Mouse (Mus musculus): Measurements from ENCODE around the gene Med25. TPM values are rescaled to one million over a fixed set of nuclear protein-coding genes. Genes with fewer than 3 reads are reported as not detected.

Med25 gene
- polyA plus RNA-seq, 1 experiment from 2014 or later: 86.6 TPM

- peak overlapping the region; percentile 85 for H3K4me2 ChIP-seq (ENCODE audit: low read depth, low read length)
- H3K27ac ChIP-seq (ENCODE audit: low read length): peak overlapping the region; percentile 100; the same call in 1 of the 2 replicates
- H3K4me3 ChIP-seq (ENCODE audit: low read length): peak overlapping the region; percentile 92
- H3K27me3 ChIP-seq (replicated peaks; ENCODE audit: control insufficient read depth, insufficient read depth, low read length): no peaks in the 10 kb centered on the region
- H3K9ac ChIP-seq (ENCODE audit: low read depth, low read length): peak overlapping the region; percentile 100
- ATAC-seq: no peak
- peaks cover 42% of the 10 kb centered on the region for H3K4me1 ChIP-seq (ENCODE audit: control insufficient read depth, insufficient read depth, low read length)
- H3K36me3 ChIP-seq (ENCODE audit: control insufficient read depth, insufficient read depth, low read length): peaks cover 15% of the 10 kb centered on the region
- no peaks in the 10 kb centered on the region for H3K9me3 ChIP-seq (ENCODE audit: control insufficient read depth, low read length)
- 40% methylated on average over 9 of the region's 9 CpGs for WGBS
These were observed 24.7 kb downstream of the Med25 start for GRCm38 (mm10) chr7:44867802-44868201.

DNA sequence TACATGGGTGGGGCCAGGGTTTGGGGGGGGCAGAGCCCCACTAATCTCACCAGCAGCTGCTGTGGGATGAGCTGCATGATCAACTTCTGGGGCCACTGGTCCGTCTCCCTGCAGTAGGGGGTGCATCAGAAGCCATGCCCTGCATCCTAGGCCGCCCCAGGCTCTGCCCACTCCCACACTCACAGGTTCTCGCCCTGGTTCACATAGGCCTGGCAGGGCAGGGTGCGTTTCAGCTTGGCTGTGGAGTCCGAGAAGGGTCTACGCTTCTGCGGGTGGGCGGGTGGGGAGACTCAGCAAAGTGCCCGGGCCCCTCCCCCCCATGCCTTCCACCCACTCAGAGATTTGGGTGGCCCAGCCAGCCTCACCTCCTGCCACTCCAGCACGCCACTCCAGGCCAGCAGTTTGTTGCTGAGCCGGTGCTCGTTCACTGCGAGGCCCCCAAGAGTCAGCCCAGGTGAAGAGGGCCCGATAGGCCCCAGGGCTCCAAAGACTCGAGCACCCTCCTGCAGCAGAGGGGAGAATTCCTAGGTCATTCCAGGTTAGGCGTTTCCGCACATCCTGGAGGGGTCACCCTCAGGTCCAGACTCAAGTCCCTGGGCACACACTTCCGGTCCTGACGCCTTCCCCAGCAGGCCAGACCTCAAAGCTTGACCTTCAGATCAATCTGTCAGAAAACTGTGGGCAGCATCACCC is 25.4 kb downstream of the Med25 start:
- Histone ChIP-seq H3K4me3 (ENCODE audit: low read length) (peak overlapping the region; percentile 92), H3K36me3 (ENCODE audit: control insufficient read depth, insufficient read depth, low read length) (peaks cover 21% of the 10 kb centered on the region), H3K27me3 (replicated peaks; ENCODE audit: control insufficient read depth, insufficient read depth, low read length) (no peaks in the 10 kb centered on the region), H3K27ac (ENCODE audit: low read length) (peak overlapping the region; percentile 79), H3K4me2 (ENCODE audit: low read depth, low read length) (peak overlapping the region; percentile 85), H3K9me3 (ENCODE audit: control insufficient read depth, low read length) (no peaks in the 10 kb centered on the region), H3K4me1 (ENCODE audit: control insufficient read depth, insufficient read depth, low read length) (peaks cover 42% of the 10 kb centered on the region), H3K9ac (ENCODE audit: low read depth, low read length) (peak overlapping the region; percentile 100)
- no peak for ATAC-seq
- WGBS: 62% methylated on average over 19 of the region's 19 CpGs

DNA sequence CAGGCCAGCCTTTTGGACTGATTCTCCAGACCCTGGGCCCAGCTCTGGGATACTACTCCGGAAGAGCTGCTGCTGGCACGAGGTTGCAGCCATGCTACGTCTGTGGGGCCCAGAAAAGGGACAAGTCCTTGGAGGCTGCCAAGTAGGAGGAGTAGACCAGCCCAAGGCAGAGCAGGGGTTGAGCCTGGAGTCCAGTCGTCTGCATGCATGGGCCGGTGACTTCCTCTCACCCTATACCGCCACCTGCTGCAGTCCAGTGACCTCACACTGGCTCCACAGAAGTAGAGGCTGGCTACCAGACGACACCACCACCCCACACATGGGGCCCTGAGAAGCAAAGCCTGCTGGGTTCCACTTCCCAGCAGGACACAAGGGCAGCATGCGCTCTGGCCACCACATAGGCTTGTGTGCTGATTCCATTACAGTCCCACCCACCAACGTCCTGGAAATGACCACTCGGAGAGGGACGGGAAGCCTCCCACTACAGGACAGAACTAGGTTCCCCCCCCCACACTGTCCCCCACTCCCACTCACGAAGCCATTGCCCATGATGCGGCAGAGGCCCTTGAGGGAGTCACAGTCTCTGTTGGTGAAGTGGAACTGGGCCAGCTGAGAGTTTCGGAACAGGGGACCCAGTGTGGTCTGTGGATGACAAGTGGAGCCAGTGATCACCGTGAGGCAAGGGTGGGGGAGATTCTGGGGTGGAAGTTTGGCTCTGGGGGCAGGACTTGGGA is 26.1 kb downstream of the Med25 start:
- no peaks in the 10 kb centered on the region for H3K9me3 ChIP-seq (ENCODE audit: control insufficient read depth, low read length)
- H3K4me1 ChIP-seq (ENCODE audit: control insufficient read depth, insufficient read depth, low read length): peaks cover 42% of the 10 kb centered on the region
- peak overlapping the region; percentile 17; the same call in 1 of the 2 replicates for H3K4me3 ChIP-seq (ENCODE audit: low read length)
- ATAC-seq: peak; percentile 24
- peaks cover 21% of the 10 kb centered on the region for H3K36me3 ChIP-seq (ENCODE audit: control insufficient read depth, insufficient read depth, low read length)
- peak overlapping the region; percentile 85 for H3K4me2 ChIP-seq (ENCODE audit: low read depth, low read length)
- WGBS: 39% methylated on average over 15 of the region's 15 CpGs
- peak overlapping the region; percentile 100 for H3K9ac ChIP-seq (ENCODE audit: low read depth, low read length)
- H3K27me3 ChIP-seq (replicated peaks; ENCODE audit: control insufficient read depth, insufficient read depth, low read length): no peaks in the 10 kb centered on the region
- H3K27ac ChIP-seq (ENCODE audit: low read length): peak overlapping the region; percentile 79

DNA sequence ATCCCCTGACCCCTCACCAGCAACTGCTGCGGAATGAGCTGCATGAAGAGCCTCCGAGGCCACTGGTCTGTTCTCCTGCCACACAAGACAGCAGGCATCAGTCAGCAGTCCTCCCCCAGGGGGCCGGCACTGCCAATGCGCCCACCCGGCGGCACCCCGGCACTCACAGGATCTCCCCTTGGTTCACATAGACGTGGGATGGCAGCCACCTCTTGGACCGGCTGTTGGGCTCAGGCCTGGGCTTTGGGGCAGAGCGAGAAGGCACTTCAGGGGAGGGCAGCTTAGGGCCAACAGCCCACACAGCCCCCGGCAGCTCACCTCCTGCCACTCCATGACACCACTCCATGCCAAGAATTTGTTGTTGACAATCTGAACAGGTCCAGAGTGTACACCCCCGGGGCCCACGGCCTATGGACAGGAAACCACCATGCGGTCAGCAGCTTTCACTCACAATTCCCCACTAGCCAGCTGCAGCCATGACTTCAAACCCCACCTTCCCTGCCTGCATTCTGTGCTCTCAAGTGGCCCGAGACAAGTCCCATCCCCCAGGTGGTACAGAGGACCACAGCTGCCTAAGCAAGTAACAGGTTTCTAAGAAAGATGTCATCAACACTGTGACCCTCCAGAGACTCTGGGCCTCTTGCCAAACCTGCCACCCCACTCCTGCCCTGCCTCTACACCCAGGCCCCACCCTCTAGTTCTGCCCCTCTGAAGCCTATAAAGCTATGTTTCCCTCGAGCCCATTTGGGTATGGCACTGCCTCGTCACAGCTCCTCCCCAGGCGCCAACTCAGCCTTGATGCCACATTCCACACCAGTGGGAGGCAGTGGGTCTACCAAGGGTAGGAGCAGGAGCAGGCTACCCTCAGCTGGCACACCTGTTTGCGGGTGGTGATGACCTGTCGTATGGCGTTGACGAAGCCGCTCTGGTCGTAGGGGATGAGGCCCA is 27.6 kb downstream of the Med25 start:
- H3K4me3 ChIP-seq (ENCODE audit: low read length): no peak overlapping the region
- H3K4me1 ChIP-seq (ENCODE audit: control insufficient read depth, insufficient read depth, low read length): peaks cover 41% of the 10 kb centered on the region
- peak overlapping the region; percentile 100 for H3K9ac ChIP-seq (ENCODE audit: low read depth, low read length)
- H3K4me2 ChIP-seq (ENCODE audit: low read depth, low read length): no peak overlapping the region
- no peaks in the 10 kb centered on the region for H3K9me3 ChIP-seq (ENCODE audit: control insufficient read depth, low read length)
- H3K27ac ChIP-seq (ENCODE audit: low read length): no peak overlapping the region
- no peaks in the 10 kb centered on the region for H3K27me3 ChIP-seq (replicated peaks; ENCODE audit: control insufficient read depth, insufficient read depth, low read length)
- ATAC-seq: no peak
- peaks cover 21% of the 10 kb centered on the region for H3K36me3 ChIP-seq (ENCODE audit: control insufficient read depth, insufficient read depth, low read length)
- 79% methylated on average over 24 of the region's 24 CpGs for WGBS

DNA sequence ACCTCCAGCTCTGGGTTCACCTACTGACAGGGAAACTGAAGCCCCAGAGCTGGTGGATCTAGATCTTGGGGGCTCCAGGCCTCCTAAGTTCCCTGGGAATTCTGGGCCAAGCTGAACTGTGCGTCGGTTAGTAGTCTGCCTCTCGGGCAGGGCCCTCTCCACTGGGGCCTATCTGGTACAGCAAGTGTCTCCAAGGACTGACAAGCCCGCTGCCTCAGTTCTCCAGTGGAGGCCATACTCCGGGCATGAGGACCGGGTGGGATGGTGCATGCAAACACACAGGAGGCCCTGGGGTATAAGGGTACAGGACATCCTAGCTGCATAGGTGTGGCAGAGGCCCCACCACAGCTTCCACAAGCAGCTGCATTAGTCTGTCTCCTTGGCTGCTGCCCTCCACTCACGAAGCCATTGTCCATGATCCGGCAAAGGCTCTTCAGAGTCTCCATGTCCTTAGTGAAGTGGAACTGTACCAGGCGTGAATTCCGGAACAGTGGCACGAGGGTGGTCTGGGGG is 28.5 kb downstream of the Med25 start:
- no peak overlapping the region for H3K27ac ChIP-seq (ENCODE audit: low read length)
- H3K4me2 ChIP-seq (ENCODE audit: low read depth, low read length): no peak overlapping the region
- H3K27me3 ChIP-seq (replicated peaks; ENCODE audit: control insufficient read depth, insufficient read depth, low read length): no peaks in the 10 kb centered on the region
- 83% methylated on average over 11 of the region's 11 CpGs for WGBS
- no peak overlapping the region for H3K4me3 ChIP-seq (ENCODE audit: low read length)
- H3K4me1 ChIP-seq (ENCODE audit: control insufficient read depth, insufficient read depth, low read length): peaks cover 41% of the 10 kb centered on the region
- no peak for ATAC-seq
- H3K36me3 ChIP-seq (ENCODE audit: control insufficient read depth, insufficient read depth, low read length): peaks cover 21% of the 10 kb centered on the region
- no peaks in the 10 kb centered on the region for H3K9me3 ChIP-seq (ENCODE audit: control insufficient read depth, low read length)
- H3K9ac ChIP-seq (ENCODE audit: low read depth, low read length): peak overlapping the region; percentile 14; the same call in 1 of the 2 replicates

DNA sequence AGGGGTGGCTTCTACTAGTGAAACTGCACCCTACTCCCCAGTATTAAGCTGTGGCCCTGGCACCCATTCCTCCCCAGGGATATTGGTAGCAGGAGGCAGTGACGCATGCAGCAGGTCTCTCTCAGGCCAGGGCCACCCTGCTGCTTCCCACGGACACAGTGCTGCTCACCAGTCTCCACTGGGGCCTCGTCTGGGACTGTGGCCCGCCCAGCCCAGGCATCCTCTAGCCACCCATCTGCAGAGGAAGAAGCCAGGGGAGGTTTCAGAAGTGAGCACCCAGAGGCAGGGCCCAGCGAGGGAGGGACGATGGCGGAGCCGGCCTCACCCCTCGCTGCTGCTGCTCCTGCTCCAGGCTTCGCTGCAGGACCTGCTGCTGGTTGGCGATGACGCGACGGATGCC is 29.3 kb downstream of the Med25 start:
- Histone ChIP-seq H3K4me1 (ENCODE audit: control insufficient read depth, insufficient read depth, low read length) (peaks cover 42% of the 10 kb centered on the region), H3K9me3 (ENCODE audit: control insufficient read depth, low read length) (no peaks in the 10 kb centered on the region), H3K36me3 (ENCODE audit: control insufficient read depth, insufficient read depth, low read length) (peaks cover 21% of the 10 kb centered on the region)

DNA sequence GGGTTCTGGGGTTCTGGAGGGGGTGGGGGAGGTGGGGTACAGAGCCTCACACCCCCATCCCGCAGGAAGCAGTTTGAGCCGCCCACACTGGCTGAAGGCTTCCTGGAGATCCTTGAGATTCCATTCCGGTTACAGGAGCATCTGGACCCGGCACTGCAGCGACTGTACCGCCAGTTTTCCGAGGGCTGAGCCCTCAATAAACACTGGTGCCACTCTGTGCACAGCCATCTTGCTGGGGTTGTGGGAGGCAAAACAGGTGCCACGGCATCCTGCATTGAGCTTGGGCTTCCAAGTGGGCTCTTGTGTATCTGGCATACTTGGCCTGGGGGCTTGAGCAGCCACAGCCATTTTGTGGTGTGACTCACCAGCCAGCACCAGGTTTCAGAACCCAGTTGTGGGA is 30.1 kb downstream of the Med25 start:
- Histone ChIP-seq H3K4me2 (ENCODE audit: low read depth, low read length) (no peak overlapping the region), H3K4me3 (ENCODE audit: low read length) (no peak overlapping the region), H3K27me3 (replicated peaks; ENCODE audit: control insufficient read depth, insufficient read depth, low read length) (no peaks in the 10 kb centered on the region), H3K9ac (ENCODE audit: low read depth, low read length) (no peak overlapping the region), H3K4me1 (ENCODE audit: control insufficient read depth, insufficient read depth, low read length) (peaks cover 40% of the 10 kb centered on the region), H3K27ac (ENCODE audit: low read length) (no peak overlapping the region), H3K36me3 (ENCODE audit: control insufficient read depth, insufficient read depth, low read length) (peaks cover 21% of the 10 kb centered on the region), H3K9me3 (ENCODE audit: control insufficient read depth, low read length) (no peaks in the 10 kb centered on the region)
- no peak for ATAC-seq
- 77% methylated on average over 8 of the region's 8 CpGs for WGBS

More for the DNA sequence above, 29.3 kb downstream of the Med25 start:
- WGBS: 89% methylated on average over 14 of the region's 14 CpGs
- Histone ChIP-seq H3K4me3 (ENCODE audit: low read length) (no peak overlapping the region), H3K9ac (ENCODE audit: low read depth, low read length) (no peak overlapping the region), H3K27me3 (replicated peaks; ENCODE audit: control insufficient read depth, insufficient read depth, low read length) (no peaks in the 10 kb centered on the region), H3K4me2 (ENCODE audit: low read depth, low read length) (no peak overlapping the region), H3K27ac (ENCODE audit: low read length) (no peak overlapping the region; the same call in 1 of the 2 replicates)
- ATAC-seq: no peak

DNA sequence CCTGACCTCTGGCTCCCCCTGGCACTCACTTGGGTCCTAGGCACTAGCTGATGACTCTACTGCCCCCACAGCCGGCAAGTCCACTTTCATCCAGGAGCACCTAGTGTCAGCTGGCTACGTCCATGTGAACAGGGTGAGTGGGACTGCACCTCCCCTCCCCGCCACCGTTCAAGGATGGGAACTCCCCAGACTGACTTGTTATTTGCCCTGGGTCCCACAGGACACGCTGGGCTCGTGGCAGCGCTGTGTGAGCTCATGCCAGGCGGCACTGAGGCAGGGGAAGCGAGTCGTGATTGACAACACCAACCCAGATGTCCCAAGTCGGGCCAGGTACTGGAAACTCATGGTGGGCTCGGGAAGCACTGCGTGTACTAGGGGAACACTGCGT is 31.1 kb downstream of the Med25 start:
- WGBS: 81% methylated on average over 14 of the region's 14 CpGs
- no peak overlapping the region for H3K4me2 ChIP-seq (ENCODE audit: low read depth, low read length)
- no peak overlapping the region for H3K9ac ChIP-seq (ENCODE audit: low read depth, low read length)
- no peak overlapping the region for H3K4me3 ChIP-seq (ENCODE audit: low read length)
- H3K27me3 ChIP-seq (replicated peaks; ENCODE audit: control insufficient read depth, insufficient read depth, low read length): no peaks in the 10 kb centered on the region
- peaks cover 21% of the 10 kb centered on the region for H3K36me3 ChIP-seq (ENCODE audit: control insufficient read depth, insufficient read depth, low read length)
- H3K27ac ChIP-seq (ENCODE audit: low read length): no peak overlapping the region; the same call in 1 of the 2 replicates
- no peaks in the 10 kb centered on the region for H3K9me3 ChIP-seq (ENCODE audit: control insufficient read depth, low read length)
- ATAC-seq: no peak
- H3K4me1 ChIP-seq (ENCODE audit: control insufficient read depth, insufficient read depth, low read length): peaks cover 33% of the 10 kb centered on the region
